Mouse (Mus musculus): ENCODE results near the gene Mynn. TPM values are rescaled to one million over a fixed set of nuclear protein-coding genes. Genes with fewer than 3 reads are reported as not detected.

Mynn gene
- 1.1 and 1.2 TPM in 2 replicates for polyA plus RNA-seq (2012)

DNA sequence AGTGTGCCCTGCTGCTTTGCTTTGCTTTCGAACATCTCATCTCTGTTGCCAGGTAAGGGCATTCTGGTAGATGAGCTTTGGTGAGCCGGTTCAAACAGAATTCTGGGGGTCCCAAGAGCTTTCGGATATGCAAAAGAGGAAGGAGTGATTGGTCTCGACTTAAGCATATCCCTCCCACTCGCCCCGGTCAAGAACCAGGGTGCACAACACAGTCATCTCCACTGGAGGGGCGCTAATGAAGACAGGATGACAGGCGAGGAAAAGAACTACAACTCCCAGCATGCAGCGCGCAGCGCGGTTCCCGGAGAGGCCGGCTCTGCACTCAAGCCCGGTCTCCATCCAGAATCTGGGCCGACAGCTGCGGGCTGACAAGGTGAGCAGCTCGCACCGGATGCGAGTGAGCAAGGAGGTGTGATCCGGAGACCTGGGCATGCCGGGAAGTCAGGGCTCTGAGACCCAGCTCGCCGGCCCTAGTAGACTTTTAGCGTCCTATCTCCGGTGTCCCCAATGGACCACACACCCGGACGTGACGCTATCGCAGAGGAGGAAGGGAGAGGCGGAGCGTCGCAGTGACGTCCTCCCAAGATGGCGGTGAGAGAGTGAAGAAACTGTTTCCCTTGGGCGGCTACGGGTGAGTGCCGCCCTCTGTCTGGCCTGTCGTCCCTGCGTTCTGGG, at the start of gene Mynn:
Gene Mynn, plus strand, starts transcription at position 1 of the 675 bp plus-strand sequence.

GRCm38 (mm10) chr3:30599711-30600545, 1.9 kb upstream of the Mynn start, which contains the start of gene Actrt3:
Gene Actrt3, minus strand, starts transcription at chr3:30599939.

DNA sequence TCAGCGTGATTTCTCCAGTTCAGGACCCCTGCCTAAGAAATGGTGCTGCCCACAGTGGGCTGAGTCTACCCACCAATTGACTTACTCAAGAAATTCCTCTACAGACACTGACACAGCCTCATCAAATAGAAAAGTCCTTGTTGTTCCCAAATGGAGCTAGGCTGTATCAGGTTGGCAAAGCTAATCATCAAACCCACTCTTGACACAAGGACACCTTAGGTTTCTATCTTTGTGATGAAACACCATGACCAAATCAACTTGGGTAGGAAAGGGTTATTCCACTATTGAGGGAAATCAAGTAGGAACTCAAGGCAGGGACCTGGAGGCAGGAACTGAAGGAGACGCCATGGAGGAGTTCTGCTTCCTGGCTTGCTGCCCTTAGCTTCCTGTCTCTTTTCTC, 42.3 kb downstream of the Mynn start, which contains the start of gene Lrriq4:
Gene Lrriq4, plus strand, starts transcription at position 301 of the 400 bp plus-strand sequence.

DNA sequence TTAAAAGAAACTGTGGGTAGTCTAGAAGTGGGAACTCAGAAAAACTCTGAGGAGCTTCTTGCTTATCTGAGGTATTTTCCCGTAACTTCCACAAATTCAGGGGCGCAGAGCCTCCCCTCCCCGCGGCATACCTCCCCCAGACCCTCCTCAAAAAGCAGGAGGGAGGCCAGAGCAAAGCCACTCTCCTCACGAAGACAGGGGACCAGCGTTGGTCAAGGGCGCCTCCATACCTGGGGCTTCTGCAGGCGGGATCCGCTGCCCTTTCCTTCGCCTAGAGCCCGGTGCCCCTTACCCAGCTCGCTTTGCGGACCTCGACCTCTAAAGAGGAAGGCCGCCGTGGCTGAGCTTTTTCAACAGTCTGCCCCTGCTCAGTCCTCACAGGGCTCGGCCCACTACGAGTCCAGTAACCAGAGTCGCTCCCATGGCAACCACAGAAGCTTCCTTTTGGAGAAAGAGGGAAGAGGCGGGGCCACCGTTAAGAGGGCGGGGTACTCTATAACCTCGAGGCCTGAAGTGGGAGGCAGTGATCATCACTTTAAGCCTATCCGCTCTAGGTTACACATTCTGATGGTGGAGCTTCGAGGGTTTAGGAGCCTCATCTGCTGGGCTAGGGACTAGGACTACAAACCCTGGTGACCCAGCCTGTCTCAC, 45.7 kb downstream of the Mynn start, which contains the start of gene Lrrc34:
Gene Lrrc34, minus strand, starts transcription at position 430 of the 651 bp plus-strand sequence.

Other genes with a start within 250 kb of the Mynn start
- gene Mecom, start 54.1 kb upstream of the Mynn start, polyA plus RNA-seq (2012) = 0.45 and 0.80 TPM in 2 replicates
- gene Actrt3, start 2.1 kb upstream of the Mynn start, polyA plus RNA-seq (2012) = 0.03 TPM in 1 of 2 replicates, not detected in the other
- gene Lrriq4, start 42.4 kb downstream of the Mynn start, polyA plus RNA-seq (2012) = not detected in 2 replicates
- 0.09 TPM in 1 of 2 replicates, not detected in the other for gene Lrrc34, start 45.8 kb downstream of the Mynn start, polyA plus RNA-seq (2012)
- 0.05 TPM in 1 of 2 replicates, not detected in the other for gene Lrrc31, start 97.8 kb downstream of the Mynn start, polyA plus RNA-seq (2012)
- not detected in 2 replicates for gene Samd7, start 144.2 kb downstream of the Mynn start, polyA plus RNA-seq (2012)
- 16.4 and 27.7 TPM in 2 replicates for gene Sec62, start 190.8 kb downstream of the Mynn start, polyA plus RNA-seq (2012)

All from megakaryocyte-erythroid progenitor cell, adult 5 weeks (primary cell).